Mouse (Mus musculus) liver, adult 2 months (tissue): ENCODE measurements at regions not wholly inside any gene's neighbourhood (a gene's known extent, or its start where the extent isn't known, plus 50 kb on each side); places are given as distances from the start of the nearest gene placed in this dataset.

ENCODE experiments used
- CTCF ChIP-seq: fragments of 200-500 bp; IDR thresholded peaks from 2 replicates; pipeline ENCODE4 v1.5.1; 2011; ENCODE audit warnings: low read depth, low read length, control low read depth
- POLR2A ChIP-seq: fragments of 200-500 bp; IDR thresholded peaks from 2 replicates; pipeline ENCODE4 v1.6.1; 2011; ENCODE audit warnings: low read length, control low read depth; ENCODE audit not compliant: insufficient read depth; ENCODE audit errors: extremely low read depth

- no peak for TF ChIP-seq POLR2A
- TF ChIP-seq CTCF = no peak
Observed at GRCm38 (mm10) chr17:49368476-49369269, 59.5 kb upstream of the Mocs1 start.
